Mouse (Mus musculus) spleen, adult 2 months (tissue): ENCODE measurements around the gene Mchr1.

Experiments
- CTCF ChIP-seq: fragments of 200-500 bp; IDR thresholded peaks from 2 replicates; pipeline ENCODE4 v1.5.1; 2011; ENCODE audit warnings: mild to moderate bottlenecking, inconsistent platforms; ENCODE audit not compliant: insufficient read depth, insufficient read length, insufficient replicate concordance; ENCODE audit errors: extremely low read depth
- POLR2A ChIP-seq: fragments of 200-500 bp; IDR thresholded peaks from 2 replicates; pipeline ENCODE4 v1.6.1; 2011; ENCODE audit warnings: low read depth, low read length, inconsistent platforms

DNA sequence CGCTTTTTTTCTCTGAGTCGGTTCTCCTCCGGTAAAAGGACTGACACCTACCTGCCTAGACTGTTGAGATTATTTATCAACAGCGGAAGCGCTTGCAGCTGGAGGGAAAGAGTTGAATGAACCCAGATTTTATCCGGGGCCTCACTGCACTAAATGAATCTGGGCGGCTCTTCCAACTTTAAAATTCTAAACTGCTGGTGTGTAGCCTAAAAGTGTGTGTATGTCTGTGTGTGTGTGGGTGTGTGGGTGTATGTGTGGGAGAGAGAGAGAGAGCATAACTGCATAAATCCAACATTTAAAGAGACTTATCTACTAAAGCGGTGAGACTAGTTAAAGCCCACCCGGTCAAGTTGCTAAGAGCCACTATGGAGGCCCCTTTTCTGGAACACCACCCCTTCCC, 44.0 kb upstream of the Mchr1 start:
- no peak for TF ChIP-seq CTCF
- TF ChIP-seq POLR2A = no peak
